ENCODE assay signal across 24 mouse cellular contexts in genomic region chr4:83187324-83187723, GRCm38 (mm10).
"Had no signal": no experiment of that assay in that cellular context is flagged by ENCODE, and none has a peak within 500 bp of the region (broad histone marks: within the 10 kb centered on the region; RNA-seq: fewer than 3 reads in every experiment).

No protein-coding gene starts in this region.

- H3K27ac ChIP-seq: heart, embryonic 13.5 days; heart, embryonic 15.5 days; hindbrain, embryonic 13.5 days; hindbrain, embryonic 15.5 days; hindbrain, postnatal 0 days; kidney, embryonic 15.5 days; kidney, postnatal 0 days; limb, embryonic 13.5 days; limb, embryonic 15.5 days; liver, embryonic 12.5 days had no signal

- H3K4me3 ChIP-seq: heart, embryonic 13.5 days; heart, embryonic 15.5 days; hindbrain, embryonic 13.5 days; hindbrain, embryonic 15.5 days; kidney, embryonic 15.5 days; limb, embryonic 13.5 days; limb, embryonic 15.5 days; liver, embryonic 12.5 days had no signal

- H3K9me3 ChIP-seq: heart, embryonic 13.5 days; heart, embryonic 15.5 days; hindbrain, embryonic 13.5 days; hindbrain, embryonic 15.5 days; kidney, embryonic 15.5 days; limb, embryonic 13.5 days; limb, embryonic 15.5 days; liver, embryonic 12.5 days had no signal

- H3K4me1 ChIP-seq: liver, embryonic 12.5 days had no signal

- H3K27me3 ChIP-seq: heart, embryonic 13.5 days; heart, embryonic 15.5 days; hindbrain, embryonic 13.5 days; hindbrain, embryonic 15.5 days; kidney, embryonic 15.5 days; limb, embryonic 13.5 days; limb, embryonic 15.5 days; liver, embryonic 12.5 days had no signal

- H3K9ac ChIP-seq: heart, embryonic 13.5 days; heart, embryonic 15.5 days; hindbrain, embryonic 13.5 days; hindbrain, embryonic 15.5 days; kidney, embryonic 15.5 days; limb, embryonic 13.5 days; limb, embryonic 15.5 days; liver, embryonic 12.5 days had no signal

- H3K4me2 ChIP-seq: heart, embryonic 11.5 days; heart, embryonic 13.5 days; heart, embryonic 15.5 days; hindbrain, embryonic 13.5 days; hindbrain, embryonic 15.5 days; kidney, embryonic 15.5 days; limb, embryonic 13.5 days; limb, embryonic 15.5 days; liver, embryonic 12.5 days had no signal

- H3K36me3 ChIP-seq: heart, embryonic 13.5 days; heart, embryonic 15.5 days; hindbrain, embryonic 13.5 days; hindbrain, embryonic 15.5 days; kidney, embryonic 15.5 days; limb, embryonic 13.5 days; limb, embryonic 15.5 days; liver, embryonic 12.5 days had no signal

- ATAC-seq: hindbrain, postnatal 0 days; intestine, embryonic 16.5 days; liver, embryonic 12.5 days had no signal

- DNase-seq: gastrocnemius, postnatal 14 days; gastrocnemius, postnatal 36 days; heart, postnatal 14 days; heart, postnatal 36 days; kidney, adult 11 months; kidney, adult 2 months; kidney, adult 9 months; kidney, postnatal 14 days; kidney, postnatal 36 days; layer of hippocampus, adult 9-11 months; layer of hippocampus, postnatal 36 days; left cerebral cortex, postnatal 4 days had no signal
